Mouse (Mus musculus): ENCODE data around the gene Lmod3. TPM values are rescaled to one million over a fixed set of nuclear protein-coding genes. Genes with fewer than 3 reads are reported as not detected.

Gene Lmod3
- total RNA-seq, 2 experiments from 2014 or later = 0.77 to 1.1 TPM

- intact Hi-C loops (cut with DNase I) = no loop called here
- no peak for DNase-seq
Observed at GRCm38 (mm10) chr6:97234911-97235668, 17.5 kb downstream of the Lmod3 start.

GRCm38 (mm10) chr6:97227067-97227847, 25.3 kb downstream of the Lmod3 start:
- DNase-seq = no peak

DNA sequence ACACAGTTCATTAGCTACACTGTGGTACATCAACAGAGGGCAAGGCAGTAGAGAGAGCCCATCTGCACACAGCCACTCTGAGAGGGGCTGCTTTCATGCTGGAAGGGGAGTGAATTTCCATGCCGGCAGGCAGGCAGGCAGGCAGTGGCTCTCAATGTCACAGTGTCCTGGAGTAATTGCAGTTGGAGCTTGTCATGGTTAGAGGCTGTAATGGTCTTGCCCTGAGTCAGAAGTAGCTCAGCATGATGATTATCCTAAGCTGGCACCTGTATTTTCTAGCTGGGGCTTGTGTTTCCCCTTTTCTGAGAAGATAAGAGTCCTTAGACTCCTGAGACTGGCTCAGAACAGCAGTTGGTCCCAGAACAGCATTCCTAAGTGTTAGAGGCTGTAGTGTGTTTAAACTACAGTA, 26.5 kb downstream of the Lmod3 start:
- DNase-seq = no peak
- intact Hi-C loops (cut with DNase I) = no loop called here

More at GRCm38 (mm10) chr6:97227067-97227847, 25.3 kb downstream of the Lmod3 start:
- intact Hi-C loops (cut with DNase I) = no loop called here

- intact Hi-C loops (cut with DNase I) = no loop called here
Observed at GRCm38 (mm10) chr6:97224505-97224904, 28.1 kb downstream of the Lmod3 start.

GRCm38 (mm10) chr6:97223566-97223965, 29.0 kb downstream of the Lmod3 start:
- intact Hi-C loops (cut with DNase I) = no loop called here
- no peak for DNase-seq

More at GRCm38 (mm10) chr6:97224505-97224904, 28.1 kb downstream of the Lmod3 start:
- DNase-seq = no peak

DNA sequence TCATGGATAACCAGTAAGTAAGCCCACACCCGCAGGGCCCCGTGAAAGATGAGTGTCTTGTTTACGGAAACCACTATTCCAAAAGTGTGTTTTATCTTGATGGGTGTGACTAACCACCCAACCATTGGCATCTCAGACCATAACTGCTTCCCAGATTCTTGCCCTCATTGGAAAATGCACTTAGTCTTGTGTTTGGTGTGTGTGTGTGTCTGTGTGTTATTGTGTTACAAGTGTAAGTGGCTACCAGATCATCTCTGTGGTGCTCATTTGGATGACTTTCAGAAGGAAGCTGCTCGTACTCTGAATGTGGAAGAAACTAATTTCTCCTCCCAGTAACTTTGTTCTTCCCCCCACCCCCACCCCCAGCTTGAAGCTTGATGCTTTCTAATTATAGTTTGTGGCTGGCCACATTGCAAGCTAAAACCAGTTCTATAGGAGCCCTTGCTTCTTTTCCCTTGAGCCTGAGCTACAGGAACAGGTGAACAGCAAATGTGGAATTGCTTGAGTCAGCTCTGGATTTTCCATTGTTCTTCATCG, 29.6 kb downstream of the Lmod3 start:
- DNase-seq = no peak
- intact Hi-C loops (cut with DNase I) = no loop called here

DNA sequence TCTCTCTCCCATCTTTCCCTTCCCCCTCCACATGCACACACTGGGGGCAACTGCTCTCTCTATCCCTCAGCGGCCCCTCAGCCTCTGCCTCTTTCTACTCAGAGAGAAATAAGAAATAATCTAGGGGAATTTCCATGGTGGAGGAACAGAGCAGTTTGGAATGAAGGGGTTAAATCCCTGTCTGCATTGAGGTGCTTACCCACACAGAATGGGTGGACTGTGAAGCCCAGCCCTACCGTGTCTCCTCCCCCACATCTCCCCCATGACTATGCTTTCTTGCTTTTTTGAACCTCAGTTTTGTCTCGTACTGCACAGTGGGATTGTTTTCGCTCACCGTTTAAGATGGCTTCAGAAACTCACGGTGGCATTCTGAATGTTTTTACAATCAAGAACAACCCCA, 30.2 kb downstream of the Lmod3 start:
- DNase-seq = no peak
- intact Hi-C loops (cut with DNase I) = no loop called here

- no peak for DNase-seq
- intact Hi-C loops (cut with DNase I) = no loop called here
Observed at GRCm38 (mm10) chr6:97221205-97222025, 31.1 kb downstream of the Lmod3 start.

DNA sequence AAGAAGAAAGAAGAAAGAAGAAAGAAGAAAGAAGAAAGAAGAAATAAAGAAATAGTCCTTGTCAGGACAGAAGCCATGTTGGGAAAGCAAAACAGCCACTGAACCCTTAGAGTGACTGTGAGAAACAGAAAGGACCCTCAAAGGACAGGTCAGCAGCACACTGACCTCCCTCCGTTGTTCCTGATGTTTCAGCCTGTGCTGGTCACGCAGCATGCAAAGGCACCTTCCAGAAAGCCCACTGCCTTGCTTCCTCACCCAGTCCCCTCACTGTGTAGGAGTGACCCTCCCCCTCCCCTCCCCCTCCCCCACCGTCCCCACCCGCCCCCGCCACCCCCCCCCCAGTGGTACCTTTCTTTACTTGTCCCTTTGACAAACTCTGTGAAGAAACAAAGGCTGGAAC, 31.9 kb downstream of the Lmod3 start:
- intact Hi-C loops (cut with DNase I) = no loop called here
- DNase-seq = no peak

GRCm38 (mm10) chr6:97216154-97216821, 36.3 kb downstream of the Lmod3 start:
- intact Hi-C loops (cut with DNase I) = no loop called here
- DNase-seq = no peak

GRCm38 (mm10) chr6:97211981-97212380, 40.6 kb downstream of the Lmod3 start:
- DNase-seq = peak; percentile 32
- intact Hi-C loops (cut with DNase I) = no loop called here

DNA sequence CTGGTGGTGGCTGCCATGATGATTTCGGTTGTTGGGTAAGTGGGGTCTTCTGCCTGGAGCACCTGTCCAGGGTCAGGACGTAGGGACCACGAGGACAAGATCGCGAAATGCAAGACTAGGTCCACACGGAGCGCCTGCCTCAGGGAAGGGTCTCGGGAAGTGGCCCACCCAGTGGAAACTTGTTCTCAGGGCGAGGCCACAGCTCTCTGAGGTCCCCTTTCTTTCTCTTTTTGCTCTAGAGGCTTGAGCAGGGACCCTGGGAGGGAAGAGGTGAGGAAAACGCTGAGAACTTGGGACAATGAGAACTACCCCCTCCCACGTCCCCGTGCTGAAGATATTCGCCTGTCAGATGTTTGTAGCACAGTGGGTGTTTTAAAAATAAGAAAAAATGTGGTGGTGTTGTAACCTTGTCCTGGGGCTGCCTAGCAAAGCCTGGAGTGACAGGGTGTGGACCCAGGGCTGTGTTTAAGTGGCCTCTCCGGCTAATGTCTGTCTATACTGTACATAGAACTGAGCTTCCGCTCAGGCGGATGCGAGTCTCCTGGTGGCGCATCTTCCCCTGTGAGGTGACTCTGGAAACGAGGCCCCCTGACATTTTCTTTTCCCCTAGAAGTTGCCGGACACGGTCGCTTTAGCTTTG, 41.5 kb downstream of the Lmod3 start:
- DNase-seq = no peak
- intact Hi-C loops (cut with DNase I) = no loop called here

DNA sequence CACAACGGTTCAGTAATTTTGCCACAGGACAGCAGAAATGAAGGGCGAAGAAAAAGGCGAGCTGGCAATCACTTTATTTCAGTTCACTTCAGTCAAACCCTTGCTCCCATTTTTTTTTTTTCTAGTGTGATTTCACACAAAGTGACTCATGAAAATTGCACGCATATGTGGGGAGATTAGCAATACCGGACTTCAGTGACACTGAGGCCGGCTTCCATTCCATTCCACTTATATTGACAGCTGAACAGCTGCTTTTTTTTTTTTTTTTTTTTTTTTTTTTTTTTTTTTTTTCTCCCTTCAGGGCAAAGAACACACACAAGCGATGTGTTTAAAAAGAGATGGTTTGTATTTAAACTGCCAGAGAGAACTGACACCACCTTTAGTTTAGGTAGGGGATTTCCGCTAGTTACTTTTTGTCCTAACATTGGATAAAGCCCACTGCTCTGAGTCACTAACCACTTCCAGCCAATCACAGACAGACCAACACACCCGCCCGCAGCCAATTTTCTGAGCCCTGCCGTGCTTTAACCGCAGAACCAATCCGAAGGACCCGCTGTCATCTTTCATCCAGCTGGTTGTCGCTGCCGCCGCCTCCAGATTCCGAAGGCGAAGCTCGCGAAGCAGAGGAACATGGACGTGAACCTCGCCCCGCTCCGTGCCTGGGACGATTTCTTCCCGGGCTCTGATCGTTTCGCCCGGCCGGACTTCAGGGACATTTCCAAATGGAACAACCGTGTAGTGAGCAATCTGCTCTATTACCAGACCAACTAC, 42.2 kb downstream of the Lmod3 start, which contains the start of gene Arl6ip5:
TSS of gene Arl6ip5 (plus strand) at position 499 of the 771 bp plus-strand sequence.
- DNase-seq = peak; percentile 86
- intact Hi-C loops (cut with DNase I) = no loop called here

DNA sequence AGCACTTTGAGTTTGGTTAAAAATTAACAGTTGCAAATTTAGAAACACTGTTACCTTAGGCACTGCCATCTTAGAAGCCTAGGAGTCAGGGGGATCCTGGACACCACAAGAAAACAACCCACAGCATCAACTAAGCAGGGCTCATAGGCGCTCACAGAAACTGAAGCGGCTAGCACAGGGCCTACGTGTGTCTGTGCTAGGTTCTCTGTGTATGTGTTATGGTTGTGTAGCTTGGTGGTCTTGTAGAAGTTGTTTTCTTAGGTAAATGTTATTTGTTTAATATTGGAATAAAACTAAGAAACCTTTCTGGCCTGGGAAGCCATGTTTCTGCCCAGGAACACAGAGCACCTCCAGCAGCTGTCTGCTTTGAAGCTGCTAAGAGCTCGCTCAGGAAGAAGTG, 42.8 kb downstream of the Lmod3 start:
- no peak for DNase-seq
- intact Hi-C loops (cut with DNase I) = no loop called here

DNA sequence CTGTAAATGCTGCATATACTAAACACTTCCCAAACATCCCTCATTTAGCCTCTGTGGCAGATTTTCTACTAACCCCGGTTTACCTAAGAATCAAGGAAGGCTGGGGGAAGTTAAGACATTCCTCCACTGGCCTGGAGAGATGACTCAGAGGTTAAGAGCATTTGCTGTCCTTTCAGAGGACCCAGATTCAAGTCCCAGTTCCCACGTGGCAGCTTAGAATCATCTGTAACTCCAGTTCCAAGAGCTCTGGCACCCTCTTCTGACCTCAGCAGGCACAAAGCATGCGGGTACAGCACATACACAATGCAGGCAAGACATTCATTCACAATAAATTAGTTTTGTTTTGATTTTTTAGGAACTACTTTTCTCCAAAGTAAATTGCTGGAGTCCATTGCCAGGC, 43.4 kb downstream of the Lmod3 start:
- intact Hi-C loops (cut with DNase I) = no loop called here
- DNase-seq = no peak

DNA sequence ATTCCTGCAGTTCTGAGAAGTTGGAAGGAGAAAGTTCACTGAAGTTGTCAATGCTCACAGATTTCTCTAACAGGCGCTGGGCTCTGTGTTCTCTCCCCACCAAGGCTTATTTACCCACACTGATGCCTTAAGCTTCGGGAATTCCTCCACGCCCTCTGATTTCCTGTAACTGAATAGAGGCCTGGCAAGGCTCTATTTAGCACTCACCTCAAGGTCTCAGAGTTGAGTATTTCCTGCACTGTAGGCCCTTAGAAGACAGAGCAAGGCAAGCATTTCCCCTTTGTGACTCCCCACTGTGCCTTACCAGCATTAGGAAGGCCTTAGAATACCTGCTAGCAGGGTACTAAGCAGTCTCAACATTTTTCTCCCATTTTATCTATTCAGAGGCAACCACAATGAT, 44.2 kb downstream of the Lmod3 start:
- DNase-seq = no peak
- intact Hi-C loops (cut with DNase I) = no loop called here

DNA sequence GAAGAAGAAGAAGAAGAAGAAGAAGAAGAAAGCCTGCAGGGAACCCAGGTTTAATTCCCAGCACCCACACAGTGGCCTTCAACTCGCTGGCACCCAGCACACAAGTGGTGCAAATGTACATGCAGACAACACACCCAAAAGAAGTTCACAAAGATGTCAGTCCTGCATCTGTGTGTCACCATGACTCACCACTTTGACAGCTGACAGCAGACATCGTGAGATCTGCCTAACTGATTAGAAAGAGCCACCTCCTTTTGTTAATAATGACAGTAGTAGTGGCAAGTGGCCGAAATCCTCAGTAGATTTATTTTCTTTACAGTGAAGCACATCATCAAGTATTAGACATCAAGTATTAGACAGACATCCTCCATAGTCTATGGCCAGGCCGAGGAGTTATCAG, 45.5 kb downstream of the Lmod3 start:
- intact Hi-C loops (cut with DNase I) = no loop called here
- DNase-seq = no peak

GRCm38 (mm10) chr6:97205439-97205885, 47.1 kb downstream of the Lmod3 start, which contains the start of gene Uba3:
Gene Uba3, minus strand, starts transcription at chr6:97205647.
- intact Hi-C loops (cut with DNase I) = no loop called here
- peak; percentile 100 for DNase-seq

DNA sequence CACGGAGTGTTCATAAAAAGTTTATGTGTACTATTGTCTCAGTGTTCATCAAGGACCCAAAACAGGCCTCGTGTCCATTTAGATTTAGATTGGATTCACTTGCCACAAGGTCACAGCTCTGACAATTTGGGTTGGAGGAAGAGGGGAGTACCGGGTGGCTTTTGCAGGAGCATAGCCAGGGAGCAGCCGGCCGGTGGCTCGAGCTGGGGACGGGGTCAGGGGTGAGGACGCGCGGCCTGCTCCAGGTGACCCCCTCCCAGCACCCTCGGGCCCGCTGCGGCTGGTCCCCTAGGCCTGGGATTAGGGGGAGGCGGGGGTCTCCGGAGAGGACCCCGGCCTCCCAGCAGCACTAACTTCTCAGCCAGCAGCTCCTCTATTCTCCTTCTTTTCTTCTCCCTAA, 47.6 kb downstream of the Lmod3 start:
- intact Hi-C loops (cut with DNase I) = no loop called here
- peak; percentile 34 for DNase-seq
